Mouse (Mus musculus): ENCODE measurements around the gene Nol4l. TPM values are rescaled to one million over a fixed set of nuclear protein-coding genes. Genes with fewer than 3 reads are reported as not detected.
"Not testable (repeated sequence)": the region's sequence is repeated elsewhere in the genome, so short reads cannot be mapped to it uniquely, and the experiment has no call there.

The Nol4l gene
- polyA plus RNA-seq, 1 experiment from 2014 or later: 27.9 TPM

DNA sequence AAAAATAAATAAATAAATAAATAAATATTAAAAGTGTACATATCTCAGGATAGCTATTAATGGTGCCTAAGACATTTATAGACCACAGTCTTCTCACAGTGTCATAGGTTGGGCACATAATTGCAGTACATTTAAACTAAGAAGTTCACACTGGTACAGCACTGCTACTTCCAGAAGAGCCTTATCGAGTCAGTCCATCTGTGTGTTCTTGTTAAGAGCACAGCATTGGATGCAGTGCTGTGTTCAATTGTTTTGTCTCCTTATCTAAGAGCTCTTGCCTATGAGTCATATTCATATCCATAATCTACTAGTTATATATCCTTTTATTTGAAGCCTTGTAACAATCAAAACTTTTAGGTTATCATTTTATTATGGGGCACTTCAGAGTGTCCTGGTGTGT is 149.3 kb downstream of the Nol4l start:
- H3K27ac ChIP-seq (ENCODE audit: low read depth): no peak overlapping the region
- no peaks in the 10 kb centered on the region for H3K4me1 ChIP-seq (replicated peaks; ENCODE audit: control insufficient read depth, insufficient read depth, low read length)
- H3K4me2 ChIP-seq (ENCODE audit: low read length): no peak overlapping the region
- H3K9me3 ChIP-seq (ENCODE audit: control insufficient read depth, low read length): no peaks in the 10 kb centered on the region
- H3K9ac ChIP-seq (ENCODE audit: low read length): no peak overlapping the region
- WGBS: 89% methylated on average over 1 of the region's 1 CpGs
- H3K4me3 ChIP-seq (ENCODE audit: low read depth, low read length): no peak overlapping the region
- H3K36me3 ChIP-seq (ENCODE audit: control insufficient read depth, insufficient read depth, low read length): peaks cover 43% of the 10 kb centered on the region
- DNase-seq (ENCODE audit: low spot score): no peak
- no peak for ATAC-seq (replicated peaks; ENCODE audit: low FRiP score, low TSS enrichment, low read depth)
- no peaks in the 10 kb centered on the region for H3K27me3 ChIP-seq (replicated peaks; ENCODE audit: control insufficient read depth, insufficient read depth, low read length)

GRCm38 (mm10) chr2:153375380-153375779 is 154.4 kb downstream of the Nol4l start:
- Histone ChIP-seq H3K4me3 (ENCODE audit: low read depth, low read length) (no peak overlapping the region), H3K27me3 (replicated peaks; ENCODE audit: control insufficient read depth, insufficient read depth, low read length) (no peaks in the 10 kb centered on the region), H3K9ac (ENCODE audit: low read length) (no peak overlapping the region), H3K36me3 (ENCODE audit: control insufficient read depth, insufficient read depth, low read length) (peaks cover 27% of the 10 kb centered on the region), H3K4me2 (ENCODE audit: low read length) (no peak overlapping the region), H3K4me1 (replicated peaks; ENCODE audit: control insufficient read depth, insufficient read depth, low read length) (no peaks in the 10 kb centered on the region), H3K9me3 (ENCODE audit: control insufficient read depth, low read length) (no peaks in the 10 kb centered on the region), H3K27ac (ENCODE audit: low read depth) (no peak overlapping the region)
- 72% methylated on average over 2 of the region's 2 CpGs for WGBS
- ATAC-seq (replicated peaks; ENCODE audit: low FRiP score, low TSS enrichment, low read depth) (no peak), DNase-seq (ENCODE audit: low spot score) (no peak)

DNA sequence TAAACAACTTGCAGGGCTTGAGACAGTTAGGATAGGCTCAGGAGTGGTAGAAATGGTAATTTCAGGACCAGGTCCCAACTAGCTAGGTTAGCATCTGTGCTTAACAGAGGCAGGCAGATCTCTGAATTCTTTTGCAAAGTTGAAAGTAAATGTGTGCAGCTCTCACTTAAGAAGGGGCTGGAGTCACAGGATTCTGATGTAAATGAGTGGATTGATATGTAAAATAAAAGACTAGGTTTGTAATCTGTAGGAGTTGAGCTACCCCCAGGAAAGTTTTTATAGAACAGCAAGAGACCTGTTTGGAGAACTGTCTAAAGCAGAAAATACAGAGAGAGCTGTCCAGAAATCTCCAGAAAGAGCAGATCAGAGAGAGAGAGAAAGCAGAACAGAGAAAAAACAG is 158.9 kb downstream of the Nol4l start:
- H3K4me3 ChIP-seq (ENCODE audit: low read depth, low read length): no peak overlapping the region
- no peak overlapping the region for H3K4me2 ChIP-seq (ENCODE audit: low read length)
- no peak overlapping the region for H3K27ac ChIP-seq (ENCODE audit: low read depth)
- DNase-seq (ENCODE audit: low spot score): no peak
- peaks cover 45% of the 10 kb centered on the region for H3K36me3 ChIP-seq (ENCODE audit: control insufficient read depth, insufficient read depth, low read length)
- no peak for ATAC-seq (replicated peaks; ENCODE audit: low FRiP score, low TSS enrichment, low read depth)
- no peak overlapping the region for H3K9ac ChIP-seq (ENCODE audit: low read length)
- H3K27me3 ChIP-seq (replicated peaks; ENCODE audit: control insufficient read depth, insufficient read depth, low read length): no peaks in the 10 kb centered on the region
- no peaks in the 10 kb centered on the region for H3K9me3 ChIP-seq (ENCODE audit: control insufficient read depth, low read length)
- no peaks in the 10 kb centered on the region for H3K4me1 ChIP-seq (replicated peaks; ENCODE audit: control insufficient read depth, insufficient read depth, low read length)

GRCm38 (mm10) chr2:153364531-153364930 is 165.2 kb downstream of the Nol4l start:
- not testable (repeated sequence) for H3K27me3 ChIP-seq (replicated peaks; ENCODE audit: control insufficient read depth, insufficient read depth, low read length); H3K9ac ChIP-seq (ENCODE audit: low read length); H3K4me3 ChIP-seq (ENCODE audit: low read depth, low read length); H3K27ac ChIP-seq (ENCODE audit: low read depth); DNase-seq (ENCODE audit: low spot score); H3K4me1 ChIP-seq (replicated peaks; ENCODE audit: control insufficient read depth, insufficient read depth, low read length); H3K4me2 ChIP-seq (ENCODE audit: low read length); ATAC-seq (replicated peaks; ENCODE audit: low FRiP score, low TSS enrichment, low read depth); H3K9me3 ChIP-seq (ENCODE audit: control insufficient read depth, low read length)
- H3K36me3 ChIP-seq (ENCODE audit: control insufficient read depth, insufficient read depth, low read length): peaks cover 86% of the 10 kb centered on the region
- whole genome bisulfite sequencing: 91% methylated on average over 14 of the region's 14 CpGs

- no peaks in the 10 kb centered on the region for H3K27me3 ChIP-seq (replicated peaks; ENCODE audit: control insufficient read depth, insufficient read depth, low read length)
- DNase-seq (ENCODE audit: low spot score): no peak
- no peak overlapping the region for H3K4me2 ChIP-seq (ENCODE audit: low read length)
- H3K4me1 ChIP-seq (replicated peaks; ENCODE audit: control insufficient read depth, insufficient read depth, low read length): no peaks in the 10 kb centered on the region
- H3K9me3 ChIP-seq (ENCODE audit: control insufficient read depth, low read length): no peaks in the 10 kb centered on the region
- WGBS: 91% methylated on average over 1 of the region's 1 CpGs
- no peak overlapping the region for H3K9ac ChIP-seq (ENCODE audit: low read length)
- H3K4me3 ChIP-seq (ENCODE audit: low read depth, low read length): no peak overlapping the region
- no peak overlapping the region for H3K27ac ChIP-seq (ENCODE audit: low read depth)
- peaks cover 88% of the 10 kb centered on the region for H3K36me3 ChIP-seq (ENCODE audit: control insufficient read depth, insufficient read depth, low read length)
- ATAC-seq (replicated peaks; ENCODE audit: low FRiP score, low TSS enrichment, low read depth): no peak
These were observed 168.6 kb downstream of the Nol4l start for GRCm38 (mm10) chr2:153361101-153361710.

Other genes starting within 250 kb of the Nol4l start
- 5.5 and 6.6 TPM in 2 replicates for gene Kif3b, start 238.6 kb downstream of the Nol4l start, polyA plus RNA-seq (2014; fragmentation: Nextera tagmentation; extraction: Ambion mirVana)
- gene Asxl1, start 184.1 kb downstream of the Nol4l start, polyA plus RNA-seq (2014; fragmentation: Nextera tagmentation; extraction: Ambion mirVana): 15.6 and 17.0 TPM in 2 replicates
- not detected in 2 replicates for gene 4930404H24Rik, start 37.2 kb downstream of the Nol4l start, polyA plus RNA-seq (2014; fragmentation: Nextera tagmentation; extraction: Ambion mirVana)
- 67.0 and 76.6 TPM in 2 replicates for gene Commd7, start 102.8 kb upstream of the Nol4l start, polyA plus RNA-seq (2014; fragmentation: Nextera tagmentation; extraction: Ambion mirVana)
- gene Dnmt3b, start 119.5 kb upstream of the Nol4l start, polyA plus RNA-seq (2014; fragmentation: Nextera tagmentation; extraction: Ambion mirVana): 10.9 and 12.6 TPM in 2 replicates
- 0.08 and 0.14 TPM in 2 replicates for gene Dnmt3c, start 166.7 kb upstream of the Nol4l start, polyA plus RNA-seq (2014; fragmentation: Nextera tagmentation; extraction: Ambion mirVana)
- 229 and 254 TPM in 2 replicates for gene Mapre1, start 211.3 kb upstream of the Nol4l start, polyA plus RNA-seq (2014; fragmentation: Nextera tagmentation; extraction: Ambion mirVana)
- not detected in 2 replicates for gene Efcab8, start 250.0 kb upstream of the Nol4l start, polyA plus RNA-seq (2014; fragmentation: Nextera tagmentation; extraction: Ambion mirVana)

Data from intestine, embryonic 14.5 days (tissue).